Mouse (Mus musculus) frontal cortex, adult 2 months (tissue): ENCODE data around the gene Lcor. TPM values are rescaled to one million over a fixed set of nuclear protein-coding genes. Genes with fewer than 3 reads are reported as not detected.

ENCODE experiments used
- DNase-seq, 2 experiments: peaks; one replicate each; pipeline ENCODE4 v3.0.0; 2022; ENCODE audit warnings: low spot score in 1 of 2; ENCODE audit errors: extremely low spot score in 1 of 2
- polyA plus RNA-seq: library from polyadenylated mRNA; depleted of rRNA; stranded (reverse); fragments of >200 nt; gene quantifications from 2 replicates; pipeline ENCODE4 v1.2.3, GENCODE M21; 2012

Gene Lcor
- polyA plus RNA-seq, 1 experiment, result 3.5 TPM

- DNase-seq, result no peak
Measured at GRCm38 (mm10) chr19:41474943-41475342, 7.5 kb upstream of the Lcor start.

GRCm38 (mm10) chr19:41476530-41477249, 5.7 kb upstream of the Lcor start:
- peak in 1 of 2 experiments; percentile 41 for DNase-seq

- DNase-seq, result peak in 1 of 2 experiments; percentile 70
Measured at GRCm38 (mm10) chr19:41481030-41481886, 1.2 kb upstream of the Lcor start.

- no peak for DNase-seq
Measured at GRCm38 (mm10) chr19:41481887-41482189, 599 bp upstream of the Lcor start.

- peak in 1 of 2 experiments; percentile 63 for DNase-seq
Measured at GRCm38 (mm10) chr19:41482909-41483444, 540 bp downstream of the Lcor start.

GRCm38 (mm10) chr19:41483445-41484040, 1.1 kb downstream of the Lcor start:
- no peak for DNase-seq

GRCm38 (mm10) chr19:41484361-41484760, 1.9 kb downstream of the Lcor start:
- DNase-seq, result no peak

- no peak for DNase-seq
Measured at GRCm38 (mm10) chr19:41495382-41496032, 13.1 kb downstream of the Lcor start.

GRCm38 (mm10) chr19:41496058-41496457, 13.6 kb downstream of the Lcor start:
- no peak for DNase-seq

GRCm38 (mm10) chr19:41507872-41508271, 25.4 kb downstream of the Lcor start:
- DNase-seq, result no peak

GRCm38 (mm10) chr19:41514836-41515235, 32.4 kb downstream of the Lcor start:
- DNase-seq, result no peak

- no peak for DNase-seq
Measured at GRCm38 (mm10) chr19:41515549-41515948, 33.1 kb downstream of the Lcor start.

GRCm38 (mm10) chr19:41517006-41517405, 34.6 kb downstream of the Lcor start:
- no peak for DNase-seq

GRCm38 (mm10) chr19:41519121-41519520, 36.7 kb downstream of the Lcor start:
- no peak for DNase-seq

GRCm38 (mm10) chr19:41522246-41522645, 39.8 kb downstream of the Lcor start:
- DNase-seq, result no peak

GRCm38 (mm10) chr19:41523798-41524563, 41.5 kb downstream of the Lcor start:
- DNase-seq, result no peak

GRCm38 (mm10) chr19:41529169-41529568, 46.7 kb downstream of the Lcor start:
- DNase-seq, result no peak

- no peak for DNase-seq
Measured at GRCm38 (mm10) chr19:41534021-41534420, 51.6 kb downstream of the Lcor start.

- DNase-seq, result no peak
Measured at GRCm38 (mm10) chr19:41556981-41557380, 74.5 kb downstream of the Lcor start.

- DNase-seq, result no peak
Measured at GRCm38 (mm10) chr19:41557491-41557890, 75.1 kb downstream of the Lcor start.
